Mouse (Mus musculus): ENCODE results near the gene Olfr288.

Olfr288 gene

GRCm38 (mm10) chr15:98195442-98195841 lies at the start of gene Olfr288:
TSS of gene Olfr288 (minus strand) at chr15:98195542.
- CTCF ChIA-PET = no interaction called here

GRCm38 (mm10) chr15:98235442-98235841 lies 40.1 kb upstream of the Olfr288 start:
- CTCF ChIA-PET = interaction anchor here (0.6 kb wide), 1 partner anchor 87 kb away, joined by 5 read pairs; no protein-coding TSS in a partner anchor

DNA sequence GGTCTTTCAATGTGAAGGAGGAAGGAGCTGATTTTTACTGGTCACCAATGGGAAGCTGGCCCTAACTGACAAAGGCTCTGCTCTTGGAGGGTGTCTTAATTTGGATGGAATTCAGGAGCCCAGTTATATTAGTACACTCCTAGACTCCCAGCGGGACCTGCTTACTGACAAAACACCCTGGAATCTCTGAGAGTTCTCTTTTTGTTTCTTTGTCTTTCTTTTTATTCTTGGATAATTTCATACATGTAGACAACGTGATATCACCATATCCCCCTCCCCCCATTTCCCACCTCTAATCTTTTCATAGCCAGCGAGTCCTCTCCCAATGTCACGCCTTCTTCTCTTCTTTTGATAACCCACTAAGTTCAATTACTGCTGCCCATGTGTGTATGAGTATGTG lies 39.0 kb upstream of the Olfr288 start, which contains the start of gene Olfr286:
Olfr286 (minus strand) TSS at position 101 of the 400 bp plus-strand sequence.
- CTCF ChIA-PET = no interaction called here

DNA sequence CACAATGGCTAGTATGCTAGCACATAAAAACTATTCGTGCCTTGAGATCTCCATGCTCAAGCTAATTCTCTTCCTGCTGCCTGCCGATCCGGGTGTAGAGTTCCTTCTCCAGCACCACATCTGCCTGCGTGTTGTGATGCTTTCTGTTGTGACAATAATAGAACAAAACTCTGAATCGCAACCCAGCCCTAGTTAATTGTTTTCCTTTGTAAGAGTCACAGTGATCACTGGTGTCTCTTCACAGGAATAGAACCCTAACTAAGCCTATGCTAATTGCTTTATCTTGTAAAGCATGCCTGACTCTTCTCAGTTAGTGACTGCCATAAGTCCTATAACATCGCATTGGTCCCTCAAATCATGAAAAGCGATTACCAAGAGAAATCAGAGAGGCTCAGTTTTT lies 30.8 kb upstream of the Olfr288 start:
- CTCF ChIA-PET = no interaction called here

DNA sequence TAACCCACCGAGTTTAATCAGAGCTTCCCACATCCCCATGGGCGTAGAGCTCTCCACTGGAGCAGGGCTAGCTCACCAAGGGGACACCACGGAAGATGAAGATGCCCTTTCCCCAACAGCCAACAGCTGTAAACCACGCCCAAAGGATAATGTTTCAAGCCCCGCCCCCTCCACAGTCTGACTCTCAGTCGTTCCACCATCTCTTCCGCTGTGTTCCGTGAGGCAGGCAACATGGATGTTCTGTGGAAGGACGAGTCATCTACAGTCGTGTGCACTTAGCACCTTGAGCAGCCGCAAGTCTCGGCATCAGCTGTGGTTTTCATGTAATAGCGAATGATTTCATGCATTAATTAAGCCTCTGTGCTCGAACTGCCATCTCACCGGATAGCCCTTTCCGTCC lies 30.3 kb upstream of the Olfr288 start:
- CTCF ChIA-PET = interaction anchor here (0.6 kb wide), 1 partner anchor 317 kb away, joined by 3 read pairs; no protein-coding TSS in a partner anchor

DNA sequence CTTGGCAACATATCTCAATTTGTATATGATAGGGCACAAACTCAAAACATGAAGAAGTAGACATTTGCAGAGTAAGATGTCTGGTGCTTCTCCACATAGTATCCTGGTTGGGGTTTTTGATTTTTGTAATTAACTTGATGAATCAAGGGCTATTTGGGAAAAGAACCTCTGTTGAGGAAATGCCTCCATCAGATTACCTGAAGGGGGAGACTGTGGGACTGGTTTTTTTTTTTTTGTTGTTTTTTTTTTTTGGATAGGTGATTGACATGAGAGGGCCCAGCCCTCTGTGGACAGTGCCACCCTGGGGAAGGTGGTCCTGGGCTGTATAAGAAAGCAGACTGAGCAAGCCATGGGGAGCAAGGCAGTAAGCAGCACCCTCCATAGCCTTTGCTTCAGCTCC lies 27.0 kb upstream of the Olfr288 start:
- CTCF ChIA-PET = no interaction called here

DNA sequence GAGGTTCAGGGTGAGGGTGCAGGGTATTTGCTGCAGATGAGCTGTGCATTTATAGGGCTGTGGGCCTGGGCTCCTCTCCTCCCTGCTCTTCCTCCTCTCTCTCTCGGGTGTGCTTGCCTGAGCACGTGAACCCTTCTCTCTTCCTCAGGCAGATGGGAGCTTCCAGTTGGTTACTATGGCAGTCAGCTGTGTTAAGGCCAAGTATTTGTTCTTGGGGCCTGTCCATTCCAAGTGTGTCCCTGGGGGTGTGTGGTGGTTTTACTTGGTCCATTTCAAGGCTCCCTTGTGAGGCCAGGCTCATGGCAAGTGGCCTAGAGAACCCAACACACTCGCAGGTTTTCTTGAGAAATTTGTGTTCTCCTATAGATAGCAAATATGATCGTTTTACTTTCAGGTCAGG lies 25.5 kb upstream of the Olfr288 start, which contains the start of the genes Gm44579 and Olfr287:
Gm44579 (minus strand) TSS at position 101 of the 400 bp plus-strand sequence.
Olfr287 (minus strand) TSS at position 180 of the 400 bp plus-strand sequence.
- CTCF ChIA-PET = no interaction called here

- CTCF ChIA-PET = interaction anchor here (0.6 kb wide), 1 partner anchor 13 kb away, joined by 10 read pairs; no protein-coding TSS in a partner anchor
Measured at GRCm38 (mm10) chr15:98214130-98214529, 18.8 kb upstream of the Olfr288 start.

- CTCF ChIA-PET = no interaction called here
Measured at GRCm38 (mm10) chr15:98213336-98213870, 18.1 kb upstream of the Olfr288 start.

GRCm38 (mm10) chr15:98209676-98210075 lies 14.3 kb upstream of the Olfr288 start:
- CTCF ChIA-PET = no interaction called here

DNA sequence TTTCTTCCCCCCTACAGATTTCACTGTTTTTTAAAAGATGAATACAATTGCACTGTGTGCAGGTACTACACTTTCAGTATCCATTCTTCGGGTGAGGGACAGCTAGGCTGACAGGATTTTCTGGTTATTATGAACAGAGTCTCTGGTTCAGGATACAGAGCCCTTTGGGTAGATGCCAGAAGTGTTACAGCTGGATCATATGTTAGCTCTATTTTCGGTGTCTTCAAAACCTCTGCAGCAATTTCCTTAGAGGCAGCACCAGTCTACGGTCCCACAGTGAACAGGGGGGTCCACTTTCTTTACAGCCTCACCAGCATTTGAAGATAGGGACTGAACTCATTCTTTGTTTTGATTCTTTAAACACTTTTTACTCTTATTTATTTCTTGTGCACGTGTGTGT lies 10.9 kb downstream of the Olfr288 start:
- CTCF ChIA-PET = no interaction called here

DNA sequence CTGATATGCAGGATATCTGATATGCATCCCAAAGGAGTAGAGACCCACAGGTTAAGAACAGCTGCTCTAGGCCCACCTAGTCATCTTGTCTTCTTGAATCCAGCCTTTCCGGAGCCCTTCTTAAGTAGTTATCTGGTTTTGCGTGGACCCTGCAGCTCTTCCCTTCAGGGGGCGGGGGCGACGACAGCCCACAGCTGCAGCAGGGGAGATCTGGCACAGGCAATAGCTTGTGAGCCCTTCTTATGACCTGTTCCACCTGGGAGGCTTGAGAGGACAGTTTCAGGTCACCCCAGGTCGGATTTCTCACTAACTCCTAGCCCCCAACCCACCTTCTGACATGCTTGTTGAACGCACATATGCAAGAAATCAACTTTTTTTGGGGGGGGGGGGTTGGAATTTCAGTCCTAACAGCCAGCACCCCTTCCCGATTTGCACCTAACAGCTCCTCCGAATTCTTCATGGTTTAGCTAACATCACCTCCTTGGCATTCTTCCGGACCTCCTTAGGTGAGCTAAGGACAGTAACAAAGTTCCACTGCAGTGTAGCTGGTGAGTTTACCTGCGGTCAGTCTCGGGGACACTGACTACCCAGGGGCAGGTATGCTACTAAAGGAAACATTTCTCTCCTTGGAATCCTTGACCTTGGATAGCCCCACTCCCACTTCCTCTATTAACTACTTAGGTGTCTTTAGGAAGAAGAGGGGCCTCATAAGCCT lies 13.3 kb downstream of the Olfr288 start:
- CTCF ChIA-PET = interaction anchor here (0.7 kb wide), 2 partner anchors 15 to 227 kb away, joined by 3 to 4 read pairs; partner anchors contain the start of gene Ccdc184

GRCm38 (mm10) chr15:98181132-98181711 lies 14.1 kb downstream of the Olfr288 start:
- CTCF ChIA-PET = interaction anchor here (0.6 to 1.1 kb wide), 4 partner anchors 14 to 524 kb away, joined by 3 to 5 read pairs (median 4); partner anchors contain the start of gene Ccdc184

DNA sequence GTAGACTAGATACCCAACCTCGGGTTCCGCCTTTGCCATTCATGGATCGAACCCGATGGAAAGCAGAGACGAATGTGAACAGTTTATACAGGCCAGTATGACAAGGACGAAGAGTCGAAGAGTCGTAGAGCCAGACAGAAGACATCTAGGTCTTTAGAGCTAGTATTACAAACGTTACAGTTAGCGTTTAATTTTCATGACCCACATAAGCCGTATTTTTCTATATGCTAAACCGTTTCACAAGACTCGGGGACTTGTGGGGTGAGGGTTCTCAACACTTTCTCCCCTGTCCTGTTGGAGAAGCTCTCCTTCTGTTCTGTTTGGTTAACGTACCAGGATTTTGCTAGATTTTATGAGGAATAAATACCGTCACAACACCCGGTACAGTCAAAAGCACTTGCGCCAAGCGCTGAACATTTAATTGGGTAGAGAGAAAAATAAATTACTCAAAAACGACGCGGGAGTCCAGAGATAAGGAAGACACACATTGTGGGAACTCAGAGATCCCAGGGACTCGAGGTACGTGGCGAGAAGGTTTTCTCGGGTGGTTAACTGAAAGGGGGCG lies 14.7 kb downstream of the Olfr288 start:
- CTCF ChIA-PET = interaction anchor here (0.6 to 1.1 kb wide), 3 partner anchors 20 to 525 kb away, joined by 3 to 5 read pairs (median 3); no protein-coding TSS in a partner anchor

DNA sequence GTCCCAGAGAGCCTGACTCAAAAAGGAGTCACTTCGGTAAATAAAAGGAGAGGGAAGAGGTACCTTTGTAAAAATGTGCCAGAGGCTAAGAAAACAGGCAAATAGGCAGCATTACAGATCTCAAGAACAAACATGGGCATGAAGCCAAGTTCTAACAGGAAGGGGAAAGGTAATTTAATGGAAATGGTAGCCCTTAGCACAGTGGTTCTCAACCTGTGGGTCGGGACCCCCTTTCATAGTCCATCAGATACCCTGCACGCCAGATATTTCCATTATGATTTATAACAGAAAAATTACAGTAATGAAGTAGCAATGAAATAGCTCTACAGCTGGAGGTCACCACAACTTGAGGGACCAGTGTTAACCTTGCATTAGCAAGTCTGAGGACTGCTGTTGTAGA lies 18.0 kb downstream of the Olfr288 start:
- CTCF ChIA-PET = no interaction called here

DNA sequence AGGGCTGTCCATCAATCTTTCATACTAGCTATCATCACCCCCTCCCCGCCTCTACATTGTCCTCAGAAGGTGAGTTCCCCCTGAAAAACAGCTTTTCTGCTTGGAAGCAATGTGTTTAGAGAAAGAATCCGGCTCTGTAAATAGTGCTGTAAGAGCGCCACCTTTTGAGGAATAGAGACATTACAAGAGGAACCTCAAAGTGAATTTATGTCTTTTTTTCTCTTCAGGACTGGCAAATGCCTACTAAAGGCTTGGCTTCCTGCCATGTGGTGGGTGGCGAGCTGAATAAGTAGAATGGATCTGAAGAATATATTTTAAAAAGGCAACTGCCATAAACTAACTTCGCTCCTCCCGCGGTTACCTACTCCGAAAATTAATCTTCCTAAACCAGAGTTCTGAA lies 21.5 kb downstream of the Olfr288 start:
- CTCF ChIA-PET = no interaction called here

DNA sequence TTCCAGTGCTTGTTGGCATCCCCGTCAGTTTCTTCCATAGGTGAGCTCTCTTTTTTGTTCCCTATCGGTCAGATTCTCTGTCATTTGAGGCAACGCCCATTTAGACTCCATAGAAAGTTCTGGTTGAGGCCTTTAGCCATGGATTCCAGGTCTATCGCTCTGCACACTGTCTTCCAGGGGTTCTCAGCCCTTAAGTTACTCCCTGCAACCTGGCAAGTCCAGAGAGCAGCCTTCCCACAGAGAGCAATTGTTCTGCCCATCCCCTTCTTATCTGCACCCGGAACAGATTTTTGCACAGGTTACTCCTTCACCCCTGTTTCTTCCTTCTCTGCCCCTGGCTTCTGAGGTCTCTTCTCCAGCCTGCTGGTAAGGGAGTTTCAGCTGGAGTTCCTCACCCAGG lies 23.2 kb downstream of the Olfr288 start:
- CTCF ChIA-PET = no interaction called here

- CTCF ChIA-PET = no interaction called here
Measured at GRCm38 (mm10) chr15:98170917-98171316, 24.4 kb downstream of the Olfr288 start.

DNA sequence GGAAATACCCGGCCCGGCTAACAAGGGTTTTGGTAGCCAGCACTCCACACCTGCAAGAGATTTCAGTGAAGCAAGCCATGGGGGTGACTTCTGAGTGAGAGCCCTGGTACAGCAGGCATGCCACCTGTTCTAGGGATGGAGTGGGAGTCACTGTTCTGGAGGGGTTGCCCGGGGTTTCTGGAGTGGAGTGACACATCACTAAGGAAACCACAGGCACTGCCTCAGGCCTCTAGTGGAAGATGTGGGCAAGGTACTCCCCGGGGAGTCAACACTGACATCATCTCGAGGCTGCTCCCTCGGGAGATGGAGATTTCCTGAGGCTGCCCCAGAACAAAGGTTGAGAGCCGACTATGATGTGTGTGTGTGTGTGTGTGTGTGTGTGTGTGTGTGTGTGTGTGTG lies 25.0 kb downstream of the Olfr288 start:
- CTCF ChIA-PET = no interaction called here

GRCm38 (mm10) chr15:98168622-98169004 lies 26.7 kb downstream of the Olfr288 start:
- CTCF ChIA-PET = interaction anchor here (0.6 kb wide), 1 partner anchor 710 kb away, joined by 3 read pairs; no protein-coding TSS in a partner anchor

DNA sequence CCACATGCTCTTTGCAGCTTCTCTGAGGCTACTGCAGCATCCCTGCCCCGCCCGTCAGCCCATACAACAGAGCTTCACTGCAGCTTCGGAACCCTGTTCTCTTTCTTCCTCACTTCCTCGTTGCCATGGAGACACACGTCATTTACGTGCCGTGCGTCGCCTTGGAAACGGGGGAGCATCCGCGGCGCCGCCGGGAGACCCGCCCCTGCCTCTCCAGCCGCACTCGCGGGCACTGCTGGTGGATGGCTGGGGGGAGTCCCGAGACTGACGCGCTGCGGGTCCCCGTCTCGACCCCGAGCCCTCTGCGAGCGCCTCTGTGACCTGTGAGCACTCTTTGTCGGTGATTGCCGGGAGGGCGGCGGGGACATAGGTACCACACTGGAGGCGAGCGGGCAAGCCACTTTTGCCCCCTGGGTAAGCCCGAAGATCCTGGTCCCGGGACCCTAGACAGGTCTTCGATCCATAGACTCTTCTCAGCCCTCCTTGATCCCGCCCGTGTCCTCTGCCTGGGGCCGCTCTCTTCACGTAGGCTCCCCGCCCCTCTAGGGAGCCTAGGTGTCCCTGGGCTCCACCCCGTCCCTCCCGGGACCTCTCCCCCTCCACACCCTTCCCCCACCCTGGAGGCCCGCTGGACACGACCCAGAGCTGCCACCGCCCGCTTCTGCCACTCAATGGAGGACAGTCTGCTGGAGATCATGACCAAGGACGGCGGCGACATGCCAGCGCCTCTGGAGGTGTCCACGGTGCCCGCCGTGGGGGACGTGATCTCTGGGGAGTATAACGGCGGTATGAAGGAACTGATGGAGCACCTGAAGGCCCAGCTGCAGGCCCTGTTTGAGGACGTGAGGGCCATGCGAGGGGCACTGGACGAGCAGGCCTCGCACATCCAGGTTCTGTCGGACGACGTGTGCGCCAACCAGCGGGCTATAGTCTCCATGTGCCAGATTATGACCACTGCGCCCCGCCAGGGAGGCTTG lies 27.4 kb downstream of the Olfr288 start:
- CTCF ChIA-PET = interaction anchor here (0.6 to 0.9 kb wide), 2 partner anchors 13 to 711 kb away, joined by 3 read pairs; no protein-coding TSS in a partner anchor
